Mouse (Mus musculus) liver, embryonic 12.5 days (tissue): ENCODE measurements around the gene Urb2. TPM values are rescaled to one million over a fixed set of nuclear protein-coding genes. Genes with fewer than 3 reads are reported as not detected.

Source experiments
- ATAC-seq: fragments of 200-750 bp; cut with Nextera tagmentation; 2 replicates; pipeline ENCODE4 v1.8.0; 2017; ENCODE audit warnings: moderate number of reproducible peaks, mild to moderate bottlenecking, moderate library complexity
- H3K27ac ChIP-seq: fragments of 300-500 bp; sonication (generic); 2 replicates; pipeline ENCODE4 v1.5.1; 2016; ENCODE audit warnings: mild to moderate bottlenecking
- H3K27me3 ChIP-seq: fragments of 300-500 bp; sonication (generic); replicated peaks from 2 replicates; pipeline ENCODE4 v1.6.1; 2016; ENCODE audit warnings: mild to moderate bottlenecking, moderate library complexity
- H3K36me3 ChIP-seq: fragments of 300-500 bp; sonication (generic); 2 replicates; pipeline ENCODE4 v1.6.1; 2016; ENCODE audit warnings: mild to moderate bottlenecking, moderate library complexity
- H3K4me1 ChIP-seq: fragments of 300-500 bp; sonication (generic); 2 replicates; pipeline ENCODE4 v1.6.1; 2016
- H3K4me2 ChIP-seq: fragments of 300-500 bp; sonication (generic); 2 replicates; pipeline ENCODE4 v1.6.1; 2016; ENCODE audit warnings: mild to moderate bottlenecking, moderate library complexity
- H3K4me3 ChIP-seq: fragments of 300-500 bp; sonication (generic); 2 replicates; pipeline ENCODE4 v1.5.1; 2016; ENCODE audit warnings: mild to moderate bottlenecking, moderate library complexity
- H3K9ac ChIP-seq: fragments of 300-500 bp; sonication (generic); 2 replicates; pipeline ENCODE4 v1.6.1; 2016; ENCODE audit warnings: mild to moderate bottlenecking, moderate library complexity
- H3K9me3 ChIP-seq: fragments of 300-500 bp; sonication (generic); replicated peaks from 2 replicates; pipeline ENCODE4 v1.6.1; 2016; ENCODE audit warnings: mild to moderate bottlenecking, moderate library complexity
- WGBS: fragments of 180-500 bp; shearing (Covaris S2); methylation state at CpG from one replicate; pipeline ENCODE4 v1.1.7; 2016; ENCODE audit not compliant: insufficient replicate concordance; 5-methylcytosine and 5-hydroxymethylcytosine counted together
- polyA plus RNA-seq: library from polyadenylated mRNA; unstranded; fragments of >200 nt; fragmentation: Nextera tagmentation; extraction: Ambion mirVana; gene quantifications from 2 replicates; pipeline ENCODE4 v1.2.1, GENCODE M21; 2016

The Urb2 gene
- polyA plus RNA-seq, 1 experiment from 2014 or later, result 5.9 TPM

GRCm38 (mm10) chr8:124056832-124057655 is 35.7 kb downstream of the Urb2 start:
- Histone ChIP-seq H3K4me1 (no peaks in the 10 kb centered on the region), H3K36me3 (no peaks in the 10 kb centered on the region), H3K27ac (no peak overlapping the region), H3K9ac (no peak overlapping the region), H3K9me3 (no peaks in the 10 kb centered on the region), H3K4me2 (no peak overlapping the region), H3K27me3 (no peaks in the 10 kb centered on the region), H3K4me3 (no peak overlapping the region)
- WGBS, result 65% methylated on average over 11 of the region's 11 CpGs
- no peak for ATAC-seq

DNA sequence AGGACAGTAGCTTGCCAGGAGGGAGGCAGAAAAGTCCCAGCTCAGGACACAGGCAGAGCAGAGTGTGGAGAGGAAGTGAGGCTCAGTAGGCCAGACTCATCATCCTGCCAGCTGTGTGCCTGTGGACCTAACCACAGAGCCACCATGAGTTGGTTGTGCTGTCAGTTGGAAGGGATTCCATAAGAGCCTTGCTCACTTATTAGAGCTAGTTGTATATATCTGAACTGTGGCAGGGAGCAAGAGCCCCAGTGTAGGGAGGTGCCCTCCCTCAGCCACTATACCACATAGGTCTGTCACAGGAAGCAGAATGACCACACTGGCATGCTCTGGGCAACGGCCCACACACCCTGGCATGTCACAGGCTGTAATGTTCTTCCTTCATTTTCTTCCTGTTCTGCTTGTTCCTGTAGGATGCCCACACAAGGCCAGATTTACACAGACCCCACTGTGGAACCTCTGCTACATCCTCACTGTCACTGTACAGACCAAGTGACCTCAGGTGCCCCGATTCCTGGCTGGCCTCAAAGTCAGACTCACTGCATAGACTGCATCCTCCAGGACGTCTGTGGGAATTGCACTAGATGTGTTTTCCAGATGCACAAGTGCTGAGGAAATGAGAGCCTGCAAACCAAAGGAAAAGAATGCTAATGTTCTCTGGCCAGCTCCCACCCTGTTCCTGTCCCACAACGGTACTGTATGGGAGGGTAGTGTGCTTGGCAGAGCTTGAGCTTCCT is 45.2 kb downstream of the Urb2 start:
- WGBS, result 44% methylated on average over 4 of the region's 4 CpGs
- H3K27ac ChIP-seq, result no peak overlapping the region
- ATAC-seq, result no peak

GRCm38 (mm10) chr8:124067059-124067750 is 45.9 kb downstream of the Urb2 start:
- no peak overlapping the region for H3K4me3 ChIP-seq
- H3K27ac ChIP-seq, result no peak overlapping the region
- H3K9ac ChIP-seq, result no peak overlapping the region
- no peak overlapping the region for H3K4me2 ChIP-seq
- WGBS, result 67% methylated on average over 4 of the region's 4 CpGs
- ATAC-seq, result no peak
- no peaks in the 10 kb centered on the region for H3K36me3 ChIP-seq
- 0 out of 2 replicates have a peak, but pooled peaks cover 10% of the 10 kb centered on the region for H3K27me3 ChIP-seq
- no peaks in the 10 kb centered on the region for H3K9me3 ChIP-seq
- no peaks in the 10 kb centered on the region for H3K4me1 ChIP-seq

More for the DNA sequence above, 45.2 kb downstream of the Urb2 start:
- no peak overlapping the region for H3K4me2 ChIP-seq
- no peak overlapping the region for H3K4me3 ChIP-seq
- no peaks in the 10 kb centered on the region for H3K4me1 ChIP-seq
- no peak overlapping the region for H3K9ac ChIP-seq
- 0 out of 2 replicates have a peak, but pooled peaks cover 5% of the 10 kb centered on the region for H3K27me3 ChIP-seq
- no peaks in the 10 kb centered on the region for H3K9me3 ChIP-seq
- no peaks in the 10 kb centered on the region for H3K36me3 ChIP-seq

- no peak overlapping the region for H3K27ac ChIP-seq
Observed at GRCm38 (mm10) chr8:124070363-124071324, 49.3 kb downstream of the Urb2 start.

GRCm38 (mm10) chr8:124075977-124076376 is 54.7 kb downstream of the Urb2 start:
- Histone ChIP-seq H3K4me1 (peaks cover 33% of the 10 kb centered on the region), H3K9me3 (no peaks in the 10 kb centered on the region), H3K4me2 (no peak overlapping the region), H3K4me3 (no peak overlapping the region), H3K27me3 (0 out of 2 replicates have a peak, but pooled peaks cover 13% of the 10 kb centered on the region), H3K9ac (no peak overlapping the region), H3K27ac (no peak overlapping the region), H3K36me3 (no peaks in the 10 kb centered on the region)
- ATAC-seq, result no peak
- 75% methylated on average over 8 of the region's 8 CpGs for WGBS

More at GRCm38 (mm10) chr8:124070363-124071324, 49.3 kb downstream of the Urb2 start:
- no peak overlapping the region for H3K4me2 ChIP-seq
- 42% methylated on average over 18 of the region's 18 CpGs for WGBS
- H3K36me3 ChIP-seq, result no peaks in the 10 kb centered on the region
- no peak overlapping the region for H3K4me3 ChIP-seq
- H3K4me1 ChIP-seq, result no peaks in the 10 kb centered on the region
- 0 out of 2 replicates have a peak, but pooled peaks cover 15% of the 10 kb centered on the region for H3K27me3 ChIP-seq
- H3K9ac ChIP-seq, result no peak overlapping the region
- no peaks in the 10 kb centered on the region for H3K9me3 ChIP-seq
- ATAC-seq, result no peak

DNA sequence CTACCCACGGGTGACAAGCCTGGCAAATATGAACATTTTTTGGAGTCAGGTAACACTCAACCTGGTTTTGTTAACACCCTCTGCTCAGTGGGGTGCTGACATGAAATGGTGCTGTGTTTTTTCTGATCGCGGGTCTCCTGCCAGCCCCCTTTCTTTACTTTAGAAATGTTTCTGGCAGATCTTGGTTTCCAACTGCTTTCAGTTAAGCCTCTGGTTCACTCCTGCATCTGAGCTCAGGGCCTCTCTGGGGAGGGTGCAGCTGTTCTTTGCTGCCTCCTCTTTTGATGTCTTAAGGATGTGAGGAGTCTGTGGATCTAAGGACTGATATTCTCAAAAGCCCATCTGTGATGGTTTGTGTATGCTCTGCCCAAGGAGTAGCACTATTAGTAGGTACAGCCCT is 55.1 kb downstream of the Urb2 start:
- Histone ChIP-seq H3K27ac (peak overlapping the region; percentile 78; the same call in 1 of the 2 replicates), H3K4me1 (peaks cover 33% of the 10 kb centered on the region), H3K27me3 (0 out of 2 replicates have a peak, but pooled peaks cover 10% of the 10 kb centered on the region), H3K36me3 (no peaks in the 10 kb centered on the region), H3K9ac (0 out of 2 replicates have a peak overlapping the region, but pooled peaks have one; percentile 32), H3K4me2 (peak overlapping the region; percentile 50; the same call in 1 of the 2 replicates), H3K4me3 (no peak overlapping the region), H3K9me3 (no peaks in the 10 kb centered on the region)
- ATAC-seq, result no peak
- 70% methylated on average over 3 of the region's 3 CpGs for WGBS

- H3K4me1 ChIP-seq, result peaks cover 33% of the 10 kb centered on the region
- 14% methylated on average over 8 of the region's 8 CpGs for WGBS
- H3K9ac ChIP-seq, result peak overlapping the region; percentile 32
- peak overlapping the region; percentile 78 for H3K27ac ChIP-seq
- no peak overlapping the region for H3K4me3 ChIP-seq
- H3K27me3 ChIP-seq, result 0 out of 2 replicates have a peak, but pooled peaks cover 5% of the 10 kb centered on the region
- no peaks in the 10 kb centered on the region for H3K9me3 ChIP-seq
- peak overlapping the region; percentile 50 for H3K4me2 ChIP-seq
- H3K36me3 ChIP-seq, result no peaks in the 10 kb centered on the region
- peak; percentile 96 for ATAC-seq
Observed at GRCm38 (mm10) chr8:124077377-124077776, 56.1 kb downstream of the Urb2 start.

DNA sequence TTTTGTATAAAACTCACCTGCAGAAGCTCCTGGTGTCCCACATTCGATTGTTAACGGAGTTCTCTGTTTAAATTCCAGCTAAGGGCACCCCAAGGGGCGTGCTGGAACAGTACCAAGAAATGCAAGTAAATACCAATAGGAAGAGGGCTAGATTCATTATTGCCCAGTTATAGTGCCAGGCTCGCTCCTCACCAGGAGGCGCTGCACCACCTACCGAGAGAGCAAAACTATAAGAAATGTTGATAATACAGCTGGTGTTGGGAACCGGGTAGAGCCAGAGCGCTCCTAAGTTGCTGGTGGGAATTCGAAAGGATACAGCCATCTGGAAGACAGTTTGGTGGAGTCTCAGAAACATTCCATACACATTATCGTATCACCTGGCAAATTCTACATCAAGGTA is 56.7 kb downstream of the Urb2 start:
- H3K4me2 ChIP-seq, result peak overlapping the region; percentile 50
- no peak overlapping the region for H3K9ac ChIP-seq
- 0 out of 2 replicates have a peak, but pooled peaks cover 5% of the 10 kb centered on the region for H3K27me3 ChIP-seq
- no peak overlapping the region for H3K4me3 ChIP-seq
- 71% methylated on average over 10 of the region's 10 CpGs for WGBS
- H3K36me3 ChIP-seq, result no peaks in the 10 kb centered on the region
- peak overlapping the region; percentile 78 for H3K27ac ChIP-seq
- no peaks in the 10 kb centered on the region for H3K9me3 ChIP-seq
- H3K4me1 ChIP-seq, result peaks cover 33% of the 10 kb centered on the region
- no peak for ATAC-seq

DNA sequence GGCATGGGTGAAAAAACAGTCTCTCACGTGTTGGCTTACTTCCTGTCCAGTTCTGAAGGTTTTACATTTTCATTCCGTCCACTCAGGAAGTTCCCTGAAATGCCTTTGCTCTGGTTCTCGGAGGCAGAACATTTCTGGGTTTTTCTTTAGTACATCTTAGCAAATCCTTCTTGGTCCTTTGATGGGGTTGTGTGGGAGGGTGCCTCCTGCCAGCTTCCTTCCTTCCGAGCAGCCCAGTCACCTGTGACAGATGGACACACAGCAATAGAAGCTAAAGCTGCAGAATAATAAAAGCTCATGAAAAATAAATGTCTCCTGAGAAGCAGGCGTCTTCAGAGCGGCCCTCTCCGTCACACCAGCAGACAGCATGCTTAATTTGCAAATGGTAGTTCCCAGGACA is 57.7 kb downstream of the Urb2 start:
- no peak overlapping the region for H3K4me2 ChIP-seq
- H3K9me3 ChIP-seq, result no peaks in the 10 kb centered on the region
- peaks cover 33% of the 10 kb centered on the region for H3K4me1 ChIP-seq
- H3K27me3 ChIP-seq, result no peaks in the 10 kb centered on the region
- H3K27ac ChIP-seq, result no peak overlapping the region
- ATAC-seq, result no peak
- WGBS, result 69% methylated on average over 7 of the region's 7 CpGs
- no peak overlapping the region for H3K4me3 ChIP-seq
- no peaks in the 10 kb centered on the region for H3K36me3 ChIP-seq
- H3K9ac ChIP-seq, result no peak overlapping the region

GRCm38 (mm10) chr8:124080467-124081326 is 59.4 kb downstream of the Urb2 start:
- ATAC-seq, result no peak
- Histone ChIP-seq H3K27me3 (no peaks in the 10 kb centered on the region), H3K4me2 (no peak overlapping the region), H3K4me3 (no peak overlapping the region), H3K27ac (no peak overlapping the region), H3K9me3 (no peaks in the 10 kb centered on the region), H3K9ac (no peak overlapping the region), H3K36me3 (no peaks in the 10 kb centered on the region), H3K4me1 (peaks cover 33% of the 10 kb centered on the region)
- WGBS, result 71% methylated on average over 21 of the region's 21 CpGs
